Mouse (Mus musculus) lung, postnatal 0 days (tissue): ENCODE measurements around the gene Ptpru. TPM values are rescaled to one million over a fixed set of nuclear protein-coding genes. Genes with fewer than 3 reads are reported as not detected.
A peak's percentile ranks its signal among the peaks of the same experiment; 100 is the strongest.

Source experiments
- ATAC-seq: fragments of 200-750 bp; cut with Nextera tagmentation; 2 replicates; pipeline ENCODE4 v1.8.0; 2017; ENCODE audit warnings: moderate library complexity
- DNase-seq: peaks from one replicate; pipeline ENCODE4 v3.0.0-alpha.2; 2016; ENCODE audit warnings: low spot score
- H3K27ac ChIP-seq: fragments of 300-500 bp; sonication (generic); 2 replicates; pipeline ENCODE4 v1.5.1; 2014; ENCODE audit warnings: antibody characterized with exemption, mild to moderate bottlenecking, low read length, mixed read lengths
- H3K27me3 ChIP-seq: fragments of 300-500 bp; sonication (generic); replicated peaks from 2 replicates; pipeline ENCODE4 v1.6.1; 2014; ENCODE audit warnings: low read length, mixed read lengths; ENCODE audit not compliant: insufficient read depth
- H3K36me3 ChIP-seq: fragments of 300-500 bp; sonication (generic); 2 replicates; pipeline ENCODE4 v1.6.1; 2014; ENCODE audit warnings: low read length, mixed read lengths; ENCODE audit not compliant: insufficient read depth
- H3K4me1 ChIP-seq: fragments of 300-500 bp; sonication (generic); 2 replicates; pipeline ENCODE4 v1.6.1; 2014; ENCODE audit warnings: antibody characterized with exemption, low read depth, low read length, mixed read lengths; ENCODE audit not compliant: insufficient read depth
- H3K4me2 ChIP-seq: fragments of 300-500 bp; sonication (generic); replicated peaks from 2 replicates; pipeline ENCODE4 v1.6.1; 2014; ENCODE audit warnings: low read depth, mild to moderate bottlenecking, low read length, moderate library complexity, mixed read lengths
- H3K4me3 ChIP-seq: fragments of 300-500 bp; sonication (generic); 2 replicates; pipeline ENCODE4 v1.5.1; 2014; ENCODE audit warnings: low read depth, low read length
- H3K9ac ChIP-seq: fragments of 300-500 bp; sonication (generic); replicated peaks from 2 replicates; pipeline ENCODE4 v1.6.1; 2014; ENCODE audit warnings: low read depth, mild to moderate bottlenecking
- H3K9me3 ChIP-seq: fragments of 300-500 bp; sonication (generic); 2 replicates; pipeline ENCODE4 v1.6.1; 2016; ENCODE audit warnings: low read length, mixed read lengths
- CTCF ChIP-seq: IDR thresholded peaks from 2 replicates; pipeline ENCODE4 v1.5.1; 2016; ENCODE audit warnings: antibody characterized with exemption, mild to moderate bottlenecking
- EP300 ChIP-seq: IDR thresholded peaks from 2 replicates; pipeline ENCODE4 v1.6.1; 2016; ENCODE audit warnings: antibody characterized with exemption, mild to moderate bottlenecking, control low read depth
- WGBS: fragments of 180-500 bp; shearing (Covaris S2); extraction: QIAGEN DNeasy Blood & Tissue Kit; methylation state at CpG from one replicate; pipeline ENCODE4 v1.1.7; 2014; 5-methylcytosine and 5-hydroxymethylcytosine counted together
- polyA plus RNA-seq: library from polyadenylated mRNA; unstranded; fragments of >200 nt; fragmentation: Nextera tagmentation; extraction: Ambion mirVana; gene quantifications from 2 replicates; pipeline ENCODE4 v1.2.1, GENCODE M21; 2015

The Ptpru gene
- polyA plus RNA-seq, 1 experiment from 2014 or later: 8.5 TPM

- H3K9ac ChIP-seq: no peak overlapping the region
- no peak overlapping the region for H3K4me3 ChIP-seq
- H3K27ac ChIP-seq: peak overlapping the region; percentile 14; the same call in 1 of the 2 replicates
- ATAC-seq: 0 out of 2 replicates have a peak, but pooled peaks have one; percentile 43
- no peaks in the 10 kb centered on the region for H3K4me1 ChIP-seq
- peak; percentile 78 for DNase-seq
- H3K9me3 ChIP-seq: no peaks in the 10 kb centered on the region
- H3K27me3 ChIP-seq: no peaks in the 10 kb centered on the region
- H3K36me3 ChIP-seq: peaks cover 6% of the 10 kb centered on the region; the same call in 1 of the 2 replicates
- no peak for TF ChIP-seq EP300
- TF ChIP-seq CTCF: peak; percentile 99
- 43% methylated on average over 15 of the region's 15 CpGs for WGBS
- no peak overlapping the region for H3K4me2 ChIP-seq
Observed at GRCm38 (mm10) chr4:131860492-131861340, 22.6 kb upstream of the Ptpru start.

DNA sequence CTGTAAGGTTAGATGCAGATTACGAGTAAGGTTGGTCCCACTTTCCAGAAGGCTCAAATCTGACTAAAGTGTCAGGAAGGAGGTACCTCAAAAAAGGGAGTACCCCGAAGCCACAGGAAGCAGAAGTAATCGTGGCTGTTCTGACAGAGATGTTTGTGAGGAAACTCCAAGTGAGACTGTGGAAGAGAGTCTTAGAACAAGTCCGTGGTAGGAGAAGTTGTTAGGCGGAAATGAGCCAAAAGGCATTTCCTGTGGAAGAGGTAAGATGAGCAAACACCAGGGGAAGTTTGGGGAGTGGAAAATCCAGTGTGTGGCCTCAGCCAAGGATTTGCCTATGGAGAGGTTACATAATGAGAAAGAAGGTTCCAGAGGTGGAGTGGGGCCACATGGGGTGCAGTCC lies 16.9 kb upstream of the Ptpru start:
- DNase-seq: no peak
- ATAC-seq: no peak
- Histone ChIP-seq H3K4me1 (no peaks in the 10 kb centered on the region), H3K9ac (no peak overlapping the region), H3K27ac (no peak overlapping the region), H3K4me3 (no peak overlapping the region), H3K9me3 (no peaks in the 10 kb centered on the region), H3K4me2 (no peak overlapping the region), H3K27me3 (no peaks in the 10 kb centered on the region), H3K36me3 (0 out of 2 replicates have a peak, but pooled peaks cover 3% of the 10 kb centered on the region)
- WGBS: 70% methylated on average over 5 of the region's 5 CpGs
- TF ChIP-seq EP300 (no peak), CTCF (no peak)

- no peak overlapping the region for H3K9ac ChIP-seq
- DNase-seq: peak; percentile 86
- H3K27me3 ChIP-seq: no peaks in the 10 kb centered on the region
- 19% methylated on average over 5 of the region's 5 CpGs for WGBS
- TF ChIP-seq CTCF: no peak
- TF ChIP-seq EP300: peak; percentile 52; the same call in 1 of the 2 replicates
- H3K27ac ChIP-seq: no peak overlapping the region
- no peaks in the 10 kb centered on the region for H3K4me1 ChIP-seq
- no peaks in the 10 kb centered on the region for H3K9me3 ChIP-seq
- H3K36me3 ChIP-seq: no peaks in the 10 kb centered on the region
- no peak overlapping the region for H3K4me3 ChIP-seq
- no peak overlapping the region for H3K4me2 ChIP-seq
- peak; percentile 75 for ATAC-seq
Observed at GRCm38 (mm10) chr4:131849986-131850638, 12.0 kb upstream of the Ptpru start.

GRCm38 (mm10) chr4:131848082-131848481 lies 10.0 kb upstream of the Ptpru start:
- 54% methylated on average over 6 of the region's 6 CpGs for WGBS
- Histone ChIP-seq H3K4me3 (no peak overlapping the region), H3K9me3 (no peaks in the 10 kb centered on the region), H3K27me3 (no peaks in the 10 kb centered on the region), H3K4me1 (peaks cover 6% of the 10 kb centered on the region; the same call in 1 of the 2 replicates), H3K27ac (no peak overlapping the region), H3K4me2 (no peak overlapping the region), H3K36me3 (no peaks in the 10 kb centered on the region), H3K9ac (no peak overlapping the region)
- DNase-seq: no peak
- no peak for TF ChIP-seq EP300
- TF ChIP-seq CTCF: no peak
- ATAC-seq: no peak

GRCm38 (mm10) chr4:131845991-131846778 lies 8.1 kb upstream of the Ptpru start:
- DNase-seq (no peak), ATAC-seq (no peak)
- Histone ChIP-seq H3K4me3 (no peak overlapping the region), H3K4me2 (no peak overlapping the region), H3K9ac (no peak overlapping the region), H3K36me3 (no peaks in the 10 kb centered on the region), H3K9me3 (no peaks in the 10 kb centered on the region), H3K4me1 (peaks cover 6% of the 10 kb centered on the region; the same call in 1 of the 2 replicates), H3K27ac (no peak overlapping the region), H3K27me3 (no peaks in the 10 kb centered on the region)
- no peak for TF ChIP-seq EP300
- no peak for TF ChIP-seq CTCF
- 84% methylated on average over 8 of the region's 8 CpGs for WGBS

DNA sequence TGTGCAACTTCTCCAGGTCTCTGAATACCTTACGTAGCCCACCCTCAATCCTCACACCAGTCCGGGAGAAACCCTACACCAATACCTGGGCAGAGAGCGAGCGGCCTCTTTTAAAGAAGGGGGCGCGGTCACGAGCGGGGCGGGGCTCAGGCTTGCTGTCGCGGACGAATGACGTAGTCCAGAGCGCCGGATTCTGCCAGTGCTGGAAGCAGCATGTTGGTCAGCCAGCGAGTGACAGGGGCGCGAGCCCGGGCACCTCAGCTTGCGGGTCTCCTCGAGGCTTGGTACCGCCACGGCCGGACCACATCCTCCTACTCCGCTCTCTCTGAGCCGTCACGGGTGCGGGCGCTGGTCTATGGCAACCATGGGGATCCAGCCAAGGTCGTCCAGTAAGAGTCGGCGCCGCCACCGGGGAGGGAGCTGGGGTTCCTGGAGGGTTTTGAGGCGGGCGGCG lies 5.2 kb upstream of the Ptpru start, which contains the start of gene Mecr:
Gene Mecr (plus strand): TSS at position 181 of the 454 bp plus-strand sequence.
- ATAC-seq (peak; percentile 93), DNase-seq (peak; percentile 92)
- Histone ChIP-seq H3K27ac (no peak within 1 kb of the TSS), H3K9me3 (no peaks in the 10 kb centered on the region), H3K4me2 (peak within 1 kb of the TSS; percentile 94), H3K36me3 (no peaks in the 10 kb centered on the region), H3K4me1 (peaks cover 6% of the 10 kb centered on the region; the same call in 1 of the 2 replicates), H3K27me3 (no peaks in the 10 kb centered on the region), H3K4me3 (peak within 1 kb of the TSS; percentile 84), H3K9ac (peak within 1 kb of the TSS; percentile 76)
- TF ChIP-seq CTCF (no peak), EP300 (no peak)
- WGBS: under 1% methylated on average over 37 of the region's 37 CpGs
